In genomic region chr15:60823620-60823869, GRCm38 (mm10) we compare ENCODE assay signal across 7 mouse cellular contexts. TPM values are rescaled to one million over a fixed set of nuclear protein-coding genes. Genes with fewer than 3 reads are reported as not detected.
DNase-seq lines count a peak whose midpoint lies in the region; ATAC-seq lines count a peak whose summit lies in the region.

No protein-coding gene starts in this region.

- 0 out of 2 replicates have a peak, but pooled peaks cover 4% of the 10 kb centered on the region for H3K27me3 ChIP-seq in embryonic facial prominence, embryonic 12.5 days
- H3K27me3 ChIP-seq in heart, embryonic 11.5 days (ENCODE audit: control insufficient read depth, insufficient read depth, low read length), result no peaks in the 10 kb centered on the region
- no peaks in the 10 kb centered on the region for H3K27me3 ChIP-seq in liver, embryonic 11.5 days (replicated peaks; ENCODE audit: control insufficient read depth, insufficient read depth, low read length)
- H3K27me3 ChIP-seq in neural tube, embryonic 11.5 days (ENCODE audit: control insufficient read depth, insufficient read depth, low read length), result no peaks in the 10 kb centered on the region

- H3K4me3 ChIP-seq in embryonic facial prominence, embryonic 12.5 days, result peak overlapping the region; percentile 64
- peak overlapping the region; percentile 83 for H3K4me3 ChIP-seq in heart, embryonic 11.5 days (ENCODE audit: low read depth, low read length)
- H3K4me3 ChIP-seq in liver, embryonic 11.5 days (ENCODE audit: low read depth, low read length), result peak overlapping the region; percentile 72
- peak overlapping the region; percentile 66 for H3K4me3 ChIP-seq in neural tube, embryonic 11.5 days (ENCODE audit: low read depth, low read length)

- peak overlapping the region; percentile 75; the same call in 1 of the 2 replicates for H3K27ac ChIP-seq in embryonic facial prominence, embryonic 12.5 days
- H3K27ac ChIP-seq in heart, embryonic 11.5 days (ENCODE audit: low read depth, low read length), result no peak overlapping the region
- peak overlapping the region; percentile 40 for H3K27ac ChIP-seq in liver, embryonic 11.5 days (ENCODE audit: low read depth, low read length)
- H3K27ac ChIP-seq in neural tube, embryonic 11.5 days (ENCODE audit: low read depth, low read length), result no peak overlapping the region

- no peak for ATAC-seq in embryonic facial prominence, embryonic 12.5 days (ENCODE audit: insufficient number of reproducible peaks, insufficient read depth, low FRiP score, low TSS enrichment)
- ATAC-seq in heart, embryonic 11.5 days (replicated peaks; ENCODE audit: insufficient number of reproducible peaks, low FRiP score, low TSS enrichment), result no peak
- ATAC-seq in liver, embryonic 11.5 days (replicated peaks; ENCODE audit: low FRiP score), result peak; percentile 11
- peak; percentile 9; the same call in 1 of the 2 replicates for ATAC-seq in neural tube, embryonic 11.5 days (ENCODE audit: insufficient read depth, low FRiP score, low TSS enrichment)

- no peaks in the 10 kb centered on the region for H3K36me3 ChIP-seq in embryonic facial prominence, embryonic 12.5 days
- H3K36me3 ChIP-seq in heart, embryonic 11.5 days (ENCODE audit: control insufficient read depth, insufficient read depth, low read length), result no peaks in the 10 kb centered on the region
- no peaks in the 10 kb centered on the region for H3K36me3 ChIP-seq in liver, embryonic 11.5 days (ENCODE audit: control insufficient read depth, insufficient read depth, low read length)
- H3K36me3 ChIP-seq in neural tube, embryonic 11.5 days (ENCODE audit: control insufficient read depth, insufficient read depth, low read length), result no peaks in the 10 kb centered on the region

- H3K4me1 ChIP-seq in embryonic facial prominence, embryonic 12.5 days, result peaks cover 8% of the 10 kb centered on the region; the same call in 1 of the 2 replicates
- H3K4me1 ChIP-seq in heart, embryonic 11.5 days (ENCODE audit: control insufficient read depth, insufficient read depth, low read length), result 0 out of 2 replicates have a peak, but pooled peaks cover 8% of the 10 kb centered on the region
- H3K4me1 ChIP-seq in liver, embryonic 11.5 days (replicated peaks; ENCODE audit: control insufficient read depth, insufficient read depth, low read length), result peaks cover 2% of the 10 kb centered on the region; the same call in 1 of the 2 replicates
- peaks cover 8% of the 10 kb centered on the region; the same call in 1 of the 2 replicates for H3K4me1 ChIP-seq in neural tube, embryonic 11.5 days (ENCODE audit: control insufficient read depth, insufficient read depth, low read length)

- H3K9me3 ChIP-seq in embryonic facial prominence, embryonic 12.5 days, result no peaks in the 10 kb centered on the region
- H3K9me3 ChIP-seq in heart, embryonic 11.5 days (replicated peaks; ENCODE audit: control insufficient read depth, low read length), result no peaks in the 10 kb centered on the region
- no peaks in the 10 kb centered on the region for H3K9me3 ChIP-seq in liver, embryonic 11.5 days (ENCODE audit: control insufficient read depth, low read length)
- H3K9me3 ChIP-seq in neural tube, embryonic 11.5 days (ENCODE audit: control insufficient read depth, low read length), result no peaks in the 10 kb centered on the region

- peak overlapping the region; percentile 99 for H3K4me2 ChIP-seq in embryonic facial prominence, embryonic 12.5 days (replicated peaks)
- H3K4me2 ChIP-seq in heart, embryonic 11.5 days, result peak overlapping the region; percentile 99
- H3K4me2 ChIP-seq in liver, embryonic 11.5 days, result peak overlapping the region; percentile 96
- H3K4me2 ChIP-seq in neural tube, embryonic 11.5 days (ENCODE audit: low read depth), result peak overlapping the region; percentile 100

- peak overlapping the region; percentile 64 for H3K9ac ChIP-seq in embryonic facial prominence, embryonic 12.5 days
- H3K9ac ChIP-seq in heart, embryonic 11.5 days (ENCODE audit: low read depth, low read length), result peak overlapping the region; percentile 79
- peak overlapping the region; percentile 69 for H3K9ac ChIP-seq in liver, embryonic 11.5 days (ENCODE audit: low read depth, low read length)
- H3K9ac ChIP-seq in neural tube, embryonic 11.5 days (ENCODE audit: low read length), result peak overlapping the region; percentile 55

- WGBS in embryonic facial prominence, embryonic 12.5 days, result 0% methylated on average over 24 of the region's 24 CpGs
- under 1% methylated on average over 24 of the region's 24 CpGs for WGBS in heart, embryonic 11.5 days (ENCODE audit: insufficient replicate concordance)
- under 1% methylated on average over 24 of the region's 24 CpGs for WGBS in liver, embryonic 11.5 days
- WGBS in neural tube, embryonic 11.5 days, result under 1% methylated on average over 24 of the region's 24 CpGs

- peak; percentile 24 for DNase-seq in ovary, postnatal 10 days (ENCODE audit: low spot score)
- no peak for DNase-seq in ovary, postnatal 14 days (ENCODE audit: low spot score)
- peak; percentile 72 for DNase-seq in liver, embryonic 11.5 days (ENCODE audit: low spot score)
- no peak for DNase-seq in neural tube, embryonic 11.5 days (ENCODE audit: low spot score)
- DNase-seq in adrenal gland, postnatal 4 days (ENCODE audit: low spot score in 2 of 2), result no peak

RNA-seq across cellular contexts. Expression of gene Fam84b, which starts 30.0 kb away (rescaled TPM):
- polyA plus RNA-seq in embryonic facial prominence, embryonic 12.5 days (2016; fragmentation: Nextera tagmentation; extraction: Ambion mirVana), result 9.9 and 11.6 TPM in 2 replicates
- 13.0 and 14.8 TPM in 2 replicates for polyA plus RNA-seq in heart, embryonic 11.5 days (2014; fragmentation: Nextera tagmentation; extraction: Ambion mirVana)
- polyA plus RNA-seq in liver, embryonic 11.5 days (2014; fragmentation: Nextera tagmentation; extraction: Ambion mirVana), result 10.7 and 11.4 TPM in 2 replicates
- 11.3 and 11.7 TPM in 2 replicates for polyA plus RNA-seq in neural tube, embryonic 11.5 days (2014; fragmentation: Nextera tagmentation; extraction: Ambion mirVana)
- total RNA-seq in adrenal gland, postnatal 4 days (2021), result 10 to 100 TPM; 22.6 to 24.1 TPM

Comparison
In these comparisons a context has a peak if more than half of its experiments do, and no peak if none do; other contexts are left out.
1. DNase-seq: peak in ovary, postnatal 10 days (single experiment) and liver, embryonic 11.5 days (single experiment); none in ovary, postnatal 14 days (single experiment), neural tube, embryonic 11.5 days (single experiment) and adrenal gland, postnatal 4 days (0 of 2).
2. ATAC-seq: peak in liver, embryonic 11.5 days (single experiment) and neural tube, embryonic 11.5 days (single experiment); none in embryonic facial prominence, embryonic 12.5 days (single experiment) and heart, embryonic 11.5 days (single experiment).
3. H3K27ac ChIP-seq: peak in embryonic facial prominence, embryonic 12.5 days (single experiment) and liver, embryonic 11.5 days (single experiment); none in heart, embryonic 11.5 days (single experiment) and neural tube, embryonic 11.5 days (single experiment).
4. Peak in every context shown above with its lines, with median percentiles within 50 percentile points of each other: H3K4me2 ChIP-seq, H3K4me3 ChIP-seq and H3K9ac ChIP-seq.